ENCODE assay signal across 13 mouse cellular contexts in genomic region chr17:80619556-80619955, GRCm38 (mm10). TPM values are rescaled to one million over a fixed set of nuclear protein-coding genes. Genes with fewer than 3 reads are reported as not detected.
A peak's percentile ranks its signal among the peaks of the same experiment; 100 is the strongest.
DNase-seq lines count a peak whose midpoint lies in the region; ATAC-seq lines count a peak whose summit lies in the region.
"Had no signal": no experiment of that assay in that cellular context is flagged by ENCODE, and none has a peak within 500 bp of the region (broad histone marks: within the 10 kb centered on the region; RNA-seq: fewer than 3 reads in every experiment).

No protein-coding gene starts in this region.

- intact Hi-C loops in heart, postnatal 14 days (cut with DNase I): no loop called here

- peaks cover 56% of the 10 kb centered on the region for H3K36me3 ChIP-seq in heart, embryonic 13.5 days
- peaks cover 35% of the 10 kb centered on the region for H3K36me3 ChIP-seq in neural tube, embryonic 13.5 days
- H3K36me3 ChIP-seq in neural tube, embryonic 15.5 days: peaks cover 13% of the 10 kb centered on the region

- peak overlapping the region; percentile 34; the same call in 1 of the 2 replicates for H3K27ac ChIP-seq in heart, embryonic 13.5 days (replicated peaks)
- no peak overlapping the region for H3K27ac ChIP-seq in neural tube, embryonic 13.5 days (replicated peaks)
- no peak overlapping the region for H3K27ac ChIP-seq in neural tube, embryonic 15.5 days (replicated peaks)
- H3K27ac ChIP-seq: lung, embryonic 15.5 days had no signal

- H3K27me3 ChIP-seq in heart, embryonic 13.5 days (replicated peaks): no peaks in the 10 kb centered on the region
- no peaks in the 10 kb centered on the region for H3K27me3 ChIP-seq in neural tube, embryonic 13.5 days
- H3K27me3 ChIP-seq in neural tube, embryonic 15.5 days (replicated peaks): no peaks in the 10 kb centered on the region
- H3K27me3 ChIP-seq: lung, embryonic 15.5 days; Patski had no signal

- H3K9me3 ChIP-seq in heart, embryonic 13.5 days: no peaks in the 10 kb centered on the region
- H3K9me3 ChIP-seq in neural tube, embryonic 13.5 days: no peaks in the 10 kb centered on the region
- no peaks in the 10 kb centered on the region for H3K9me3 ChIP-seq in neural tube, embryonic 15.5 days (replicated peaks)
- H3K9me3 ChIP-seq: lung, embryonic 15.5 days had no signal

- no peak for ATAC-seq in heart, embryonic 13.5 days (ENCODE audit: extremely low read depth, insufficient number of reproducible peaks, low FRiP score, low TSS enrichment)
- peak; percentile 55; the same call in 1 of the 2 replicates for ATAC-seq in neural tube, embryonic 13.5 days (ENCODE audit: low read depth)
- no peak for ATAC-seq in neural tube, embryonic 15.5 days (ENCODE audit: low FRiP score)
- ATAC-seq in activated CD4-positive, CD25-positive, alpha-beta regulatory T cell, adult 4 months: no peak
- ATAC-seq: CD4-positive, CD25-positive, alpha-beta regulatory T cell, adult 4 months; Patski had no signal

- no peak overlapping the region for H3K4me3 ChIP-seq in heart, embryonic 13.5 days
- no peak overlapping the region for H3K4me3 ChIP-seq in neural tube, embryonic 13.5 days
- H3K4me3 ChIP-seq in neural tube, embryonic 15.5 days (replicated peaks): no peak overlapping the region
- H3K4me3 ChIP-seq: lung, embryonic 15.5 days had no signal

- 61% methylated on average over 13 of the region's 13 CpGs for whole genome bisulfite sequencing in heart, embryonic 13.5 days
- 83% methylated on average over 13 of the region's 13 CpGs for WGBS in neural tube, embryonic 13.5 days
- WGBS in neural tube, embryonic 15.5 days: 75% methylated on average over 13 of the region's 13 CpGs

- peaks cover 11% of the 10 kb centered on the region for H3K4me1 ChIP-seq in heart, embryonic 13.5 days
- 0 out of 2 replicates have a peak, but pooled peaks cover 4% of the 10 kb centered on the region for H3K4me1 ChIP-seq in neural tube, embryonic 13.5 days (replicated peaks)
- peaks cover 9% of the 10 kb centered on the region; the same call in 1 of the 2 replicates for H3K4me1 ChIP-seq in neural tube, embryonic 15.5 days
- H3K4me1 ChIP-seq: lung, embryonic 15.5 days had no signal

- no peak overlapping the region; the same call in 1 of the 2 replicates for H3K9ac ChIP-seq in heart, embryonic 13.5 days
- H3K9ac ChIP-seq in neural tube, embryonic 13.5 days: no peak overlapping the region
- no peak overlapping the region for H3K9ac ChIP-seq in neural tube, embryonic 15.5 days (replicated peaks)
- H3K9ac ChIP-seq: lung, embryonic 15.5 days had no signal

- H3K4me2 ChIP-seq in heart, embryonic 13.5 days: no peak overlapping the region
- H3K4me2 ChIP-seq in neural tube, embryonic 13.5 days: no peak overlapping the region
- no peak overlapping the region for H3K4me2 ChIP-seq in neural tube, embryonic 15.5 days
- H3K4me2 ChIP-seq: lung, embryonic 15.5 days had no signal

- DNase-seq in heart, postnatal 14 days: no peak
- DNase-seq in layer of hippocampus, postnatal 14 days (ENCODE audit: low spot score in 2 of 2): peak; percentile 40 to 51
- DNase-seq in adrenal gland, postnatal 10 days: no peak
- DNase-seq: adrenal gland, postnatal 14 days; heart, postnatal 4 days; kidney, adult 2 months had no signal

RNA-seq across cellular contexts. Expression of gene Cdkl4, which starts 41.9 kb away (rescaled TPM):
- polyA plus RNA-seq in heart, embryonic 13.5 days (2015; fragmentation: Nextera tagmentation; extraction: Ambion mirVana): 0.14 TPM in 1 of 2 replicates, not detected in the other
- total RNA-seq in heart, postnatal 14 days (2021): under 1 TPM in 1 of 2 experiments, not detected in 1; 0.14 TPM
- polyA plus RNA-seq in neural tube, embryonic 13.5 days (2015; fragmentation: Nextera tagmentation; extraction: Ambion mirVana): 4.7 and 5.9 TPM in 2 replicates
- 5.3 and 5.4 TPM in 2 replicates for polyA plus RNA-seq in neural tube, embryonic 15.5 days (2015; fragmentation: Nextera tagmentation; extraction: Ambion mirVana)
- total RNA-seq in layer of hippocampus, postnatal 14 days (2021): 10 to 100 TPM; 13.3 to 15.5 TPM
- 1 to 10 TPM in 1 of 2 experiments, under 1 TPM in 1; 0.57 to 1.1 TPM for polyA plus RNA-seq in activated CD4-positive, CD25-positive, alpha-beta regulatory T cell, adult 4 months (2017; shearing (Covaris generic))
- total RNA-seq in adrenal gland, postnatal 10 days (2021): under 1 TPM; 0.09 to 0.15 TPM

Comparison
In these comparisons a context has a peak if more than half of its experiments do, and no peak if none do; other contexts are left out.
1. DNase-seq: peak in layer of hippocampus, postnatal 14 days (2 of 2); none in heart, postnatal 14 days (0 of 2) and adrenal gland, postnatal 10 days (single experiment).